Mouse (Mus musculus) hindbrain, embryonic 11.5 days (tissue): ENCODE data around the gene Slc35b4. TPM values are rescaled to one million over a fixed set of nuclear protein-coding genes. Genes with fewer than 3 reads are reported as not detected.
A peak's percentile ranks its signal among the peaks of the same experiment; 100 is the strongest.

Source experiments
- ATAC-seq: fragments of 200-750 bp; cut with Nextera tagmentation; 2 replicates; pipeline ENCODE4 v1.8.0; 2017; ENCODE audit warnings: mild to moderate bottlenecking, moderate TSS enrichment, moderate library complexity; ENCODE audit not compliant: low FRiP score
- DNase-seq: peaks from one replicate; pipeline ENCODE4 v3.0.0-alpha.2; 2015; ENCODE audit warnings: low spot score
- H3K27ac ChIP-seq: fragments of 300-500 bp; sonication (generic); 2 replicates; pipeline ENCODE4 v1.5.1; 2014; ENCODE audit warnings: mild to moderate bottlenecking, low read depth, low read length
- H3K27me3 ChIP-seq: fragments of 300-500 bp; sonication (generic); 2 replicates; pipeline ENCODE4 v1.6.1; 2014; ENCODE audit warnings: mild to moderate bottlenecking, low read length, moderate library complexity, mixed read lengths; ENCODE audit not compliant: control insufficient read depth, insufficient read depth
- H3K36me3 ChIP-seq: fragments of 300-500 bp; sonication (generic); 2 replicates; pipeline ENCODE4 v1.6.1; 2014; ENCODE audit warnings: mild to moderate bottlenecking, low read length, moderate library complexity, mixed read lengths; ENCODE audit not compliant: control insufficient read depth, insufficient read depth
- H3K4me1 ChIP-seq: fragments of 300-500 bp; sonication (generic); replicated peaks from 2 replicates; pipeline ENCODE4 v1.6.1; 2014; ENCODE audit warnings: low read length, mixed read lengths; ENCODE audit not compliant: control insufficient read depth, insufficient read depth
- H3K4me2 ChIP-seq: fragments of 300-500 bp; sonication (generic); replicated peaks from 2 replicates; pipeline ENCODE4 v1.6.1; 2014; ENCODE audit warnings: mild to moderate bottlenecking, low read depth, low read length
- H3K4me3 ChIP-seq: fragments of 300-500 bp; sonication (generic); 2 replicates; pipeline ENCODE4 v1.5.1; 2014; ENCODE audit warnings: low read depth, low read length
- H3K9ac ChIP-seq: fragments of 300-500 bp; sonication (generic); 2 replicates; pipeline ENCODE4 v1.6.1; 2014; ENCODE audit warnings: low read depth, low read length
- H3K9me3 ChIP-seq: fragments of 300-500 bp; sonication (generic); 2 replicates; pipeline ENCODE4 v1.6.1; 2016; ENCODE audit warnings: low read length; ENCODE audit not compliant: control insufficient read depth
- WGBS: fragments of 180-500 bp; shearing (Covaris S2); extraction: QIAGEN DNeasy Blood & Tissue Kit; methylation state at CpG from one replicate; pipeline ENCODE4 v1.1.7; 2014; 5-methylcytosine and 5-hydroxymethylcytosine counted together
- polyA plus RNA-seq: library from polyadenylated mRNA; unstranded; fragments of >200 nt; fragmentation: Nextera tagmentation; extraction: Ambion mirVana; gene quantifications from 2 replicates; pipeline ENCODE4 v1.2.1, GENCODE M21; 2014

Slc35b4 gene
- polyA plus RNA-seq, 1 experiment from 2014 or later: 46.7 TPM

DNA sequence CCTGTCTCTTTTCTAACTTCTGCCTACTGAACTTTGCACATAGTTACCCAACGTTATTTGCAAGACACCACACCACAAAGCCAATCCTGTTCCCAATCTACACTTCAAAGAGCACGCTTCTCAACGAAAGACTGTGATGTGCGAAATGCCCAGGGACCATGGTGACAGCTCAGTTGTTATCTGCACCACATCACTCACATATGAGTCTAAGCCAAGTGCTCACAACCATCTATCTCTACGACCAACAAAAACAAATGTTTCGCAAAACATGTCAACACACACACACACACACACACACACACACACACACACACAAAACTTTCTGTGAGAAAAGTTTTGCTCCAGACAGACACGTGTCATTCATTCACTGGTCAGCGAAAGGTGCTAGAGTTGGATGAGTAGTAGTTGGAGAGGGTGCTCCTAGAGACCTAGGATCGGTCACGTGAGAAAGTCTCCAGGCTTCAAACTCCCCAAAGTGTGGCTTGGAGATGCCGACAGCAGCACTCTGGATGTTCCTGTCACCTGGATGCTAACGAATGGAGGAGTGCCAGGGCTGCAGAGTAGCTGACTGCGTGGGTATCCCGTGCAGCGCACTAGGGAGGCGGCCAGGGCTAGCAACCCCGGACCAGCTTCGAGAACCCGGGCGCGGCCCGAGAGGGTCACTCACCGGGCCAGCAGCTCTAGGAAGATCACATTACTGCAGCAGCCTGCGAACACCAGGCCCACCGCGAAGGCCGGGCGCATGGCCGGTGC is 624 bp downstream of the Slc35b4 start:
- Histone ChIP-seq H3K27me3 (no peaks in the 10 kb centered on the region), H3K4me2 (peak overlapping the region; percentile 76), H3K9ac (peak overlapping the region; percentile 80), H3K9me3 (no peaks in the 10 kb centered on the region), H3K36me3 (no peaks in the 10 kb centered on the region), H3K4me1 (no peaks in the 10 kb centered on the region), H3K27ac (peak overlapping the region; percentile 60; the same call in 1 of the 2 replicates), H3K4me3 (peak overlapping the region; percentile 82)
- ATAC-seq (peak; percentile 89), DNase-seq (no peak)
- WGBS: 3% methylated on average over 29 of the region's 29 CpGs

- Histone ChIP-seq H3K4me1 (no peaks in the 10 kb centered on the region), H3K4me2 (no peak overlapping the region), H3K27me3 (no peaks in the 10 kb centered on the region), H3K9me3 (no peaks in the 10 kb centered on the region), H3K27ac (no peak overlapping the region), H3K4me3 (no peak overlapping the region), H3K36me3 (no peaks in the 10 kb centered on the region), H3K9ac (no peak overlapping the region)
- DNase-seq (no peak), ATAC-seq (no peak)
- 87% methylated on average over 8 of the region's 8 CpGs for WGBS
Measured at GRCm38 (mm10) chr6:34174715-34175114, 2.2 kb downstream of the Slc35b4 start.

DNA sequence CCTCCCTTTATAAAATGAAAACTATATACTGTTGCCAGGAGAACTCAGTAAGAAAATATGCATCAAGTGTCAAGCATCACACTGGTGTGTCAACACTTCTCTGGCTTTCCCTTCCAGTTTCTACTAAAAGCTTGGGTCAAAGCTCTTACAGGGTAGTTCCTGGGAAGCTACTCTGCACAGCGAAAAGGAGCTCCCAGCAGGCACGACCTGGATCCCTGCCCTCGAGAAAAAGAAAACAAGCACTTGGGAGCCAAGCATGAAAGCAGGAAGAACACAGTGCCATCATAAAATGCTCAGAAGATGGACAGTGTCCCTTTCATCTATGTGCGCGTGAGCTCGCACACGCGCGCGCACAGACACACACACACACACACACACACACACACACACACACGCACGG is 3.7 kb downstream of the Slc35b4 start:
- H3K36me3 ChIP-seq: 0 out of 2 replicates have a peak, but pooled peaks cover 6% of the 10 kb centered on the region
- WGBS: 81% methylated on average over 12 of the region's 12 CpGs
- no peak for ATAC-seq
- no peaks in the 10 kb centered on the region for H3K4me1 ChIP-seq
- no peaks in the 10 kb centered on the region for H3K27me3 ChIP-seq
- H3K27ac ChIP-seq: no peak overlapping the region
- H3K9ac ChIP-seq: no peak overlapping the region
- no peak overlapping the region for H3K4me2 ChIP-seq
- no peak for DNase-seq
- no peaks in the 10 kb centered on the region for H3K9me3 ChIP-seq
- no peak overlapping the region for H3K4me3 ChIP-seq

DNA sequence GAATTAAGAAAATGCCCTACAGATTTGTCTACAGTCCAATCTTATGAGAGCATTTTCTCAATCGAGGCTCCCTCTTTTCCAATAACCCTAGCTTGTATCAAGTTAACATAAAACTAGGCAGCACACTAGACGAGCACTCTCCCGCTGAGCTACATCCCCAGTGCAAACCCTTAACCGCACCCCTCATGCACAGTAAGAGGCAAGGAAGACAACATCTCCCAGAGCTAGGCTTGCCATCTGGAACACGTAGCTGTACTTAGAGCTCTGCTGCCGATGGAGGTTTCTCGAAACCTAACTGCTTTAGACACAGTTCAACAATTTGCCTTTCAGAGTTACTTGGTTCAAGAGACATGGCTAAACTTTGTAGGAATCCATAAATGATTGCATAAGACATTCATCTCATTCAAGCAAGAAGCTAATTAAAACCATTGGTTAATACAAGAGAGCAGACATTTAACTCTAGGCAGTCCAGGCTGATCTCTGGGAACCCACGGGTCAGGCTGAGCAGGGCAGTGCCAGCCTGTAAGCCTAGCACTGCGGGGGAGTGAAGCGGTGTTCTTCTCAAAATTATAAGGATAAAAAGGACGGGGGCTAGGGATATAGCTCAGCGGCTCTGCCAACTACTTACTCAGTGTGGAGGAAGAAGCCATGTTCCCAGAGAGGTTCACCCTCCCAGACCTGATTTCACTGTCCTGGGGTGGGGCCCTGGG is 5.0 kb downstream of the Slc35b4 start:
- no peak overlapping the region for H3K4me3 ChIP-seq
- no peak overlapping the region for H3K27ac ChIP-seq
- WGBS: 88% methylated on average over 12 of the region's 12 CpGs
- no peaks in the 10 kb centered on the region for H3K9me3 ChIP-seq
- no peaks in the 10 kb centered on the region for H3K27me3 ChIP-seq
- H3K4me1 ChIP-seq: no peaks in the 10 kb centered on the region
- H3K36me3 ChIP-seq: 0 out of 2 replicates have a peak, but pooled peaks cover 6% of the 10 kb centered on the region
- no peak for DNase-seq
- H3K4me2 ChIP-seq: no peak overlapping the region
- ATAC-seq: no peak
- H3K9ac ChIP-seq: no peak overlapping the region

GRCm38 (mm10) chr6:34170844-34171494 is 5.9 kb downstream of the Slc35b4 start:
- H3K9ac ChIP-seq: no peak overlapping the region
- H3K9me3 ChIP-seq: no peaks in the 10 kb centered on the region
- DNase-seq: no peak
- no peak overlapping the region for H3K27ac ChIP-seq
- ATAC-seq: no peak
- H3K4me2 ChIP-seq: no peak overlapping the region
- H3K36me3 ChIP-seq: 0 out of 2 replicates have a peak, but pooled peaks cover 6% of the 10 kb centered on the region
- H3K4me3 ChIP-seq: no peak overlapping the region
- no peaks in the 10 kb centered on the region for H3K27me3 ChIP-seq
- no peaks in the 10 kb centered on the region for H3K4me1 ChIP-seq
- WGBS: 90% methylated on average over 7 of the region's 7 CpGs

DNA sequence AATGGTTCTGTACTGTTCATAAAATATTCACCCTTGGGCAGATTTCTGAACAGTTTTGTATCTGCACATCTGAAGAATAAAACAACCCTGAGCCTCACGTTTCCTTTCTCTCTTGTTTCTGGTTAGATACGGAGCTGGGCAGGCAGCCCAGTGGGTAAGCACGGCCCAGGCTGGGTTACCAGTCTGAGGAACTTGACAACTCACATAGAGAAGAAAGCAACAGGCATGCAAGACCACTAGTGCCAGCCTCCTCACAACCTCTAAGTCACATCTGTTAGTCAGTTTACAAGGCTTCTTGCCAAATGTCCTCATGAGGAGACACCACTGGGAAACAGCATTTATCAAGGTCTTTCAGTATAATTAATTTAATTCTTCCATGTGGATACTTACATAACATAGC is 8.1 kb downstream of the Slc35b4 start:
- Histone ChIP-seq H3K4me3 (no peak overlapping the region), H3K9me3 (no peaks in the 10 kb centered on the region), H3K4me2 (no peak overlapping the region), H3K4me1 (no peaks in the 10 kb centered on the region), H3K36me3 (0 out of 2 replicates have a peak, but pooled peaks cover 6% of the 10 kb centered on the region), H3K27ac (no peak overlapping the region), H3K27me3 (no peaks in the 10 kb centered on the region), H3K9ac (no peak overlapping the region)
- DNase-seq: no peak
- 92% methylated on average over 3 of the region's 3 CpGs for WGBS
- no peak for ATAC-seq

- H3K4me3 ChIP-seq: no peak overlapping the region
- ATAC-seq: no peak
- no peak for DNase-seq
- no peaks in the 10 kb centered on the region for H3K36me3 ChIP-seq
- H3K4me2 ChIP-seq: no peak overlapping the region
- H3K27ac ChIP-seq: no peak overlapping the region
- no peaks in the 10 kb centered on the region for H3K27me3 ChIP-seq
- H3K9ac ChIP-seq: no peak overlapping the region
- H3K4me1 ChIP-seq: no peaks in the 10 kb centered on the region
- 91% methylated on average over 9 of the region's 9 CpGs for WGBS
- H3K9me3 ChIP-seq: no peaks in the 10 kb centered on the region
Measured at GRCm38 (mm10) chr6:34163014-34163413, 13.9 kb downstream of the Slc35b4 start.

DNA sequence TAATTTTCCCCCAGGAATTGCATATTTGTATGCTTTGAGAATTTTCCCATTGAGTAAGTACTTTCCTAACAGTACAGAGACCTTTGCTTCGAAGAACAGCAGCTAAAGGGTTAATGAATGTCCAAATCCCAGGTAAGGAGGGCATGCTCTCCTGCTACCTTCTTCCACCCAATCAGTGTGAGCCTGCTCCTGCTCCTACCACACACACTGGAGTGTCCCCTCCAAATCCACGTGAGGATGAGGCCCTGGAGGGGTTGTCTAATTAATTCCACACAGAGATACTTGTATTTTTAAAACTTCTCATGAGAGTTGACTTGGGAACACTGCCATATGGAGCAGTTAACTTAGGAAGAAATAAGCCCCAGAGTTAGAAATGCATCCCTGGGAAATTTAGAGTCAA is 14.3 kb downstream of the Slc35b4 start:
- Histone ChIP-seq H3K36me3 (no peaks in the 10 kb centered on the region), H3K9ac (no peak overlapping the region), H3K27me3 (no peaks in the 10 kb centered on the region), H3K9me3 (no peaks in the 10 kb centered on the region), H3K4me3 (no peak overlapping the region), H3K4me2 (no peak overlapping the region), H3K4me1 (no peaks in the 10 kb centered on the region), H3K27ac (no peak overlapping the region)
- no peak for ATAC-seq
- no peak for DNase-seq
- 73% methylated on average over 2 of the region's 2 CpGs for WGBS
